8 mouse cellular contexts compared by ENCODE assay signal in genomic region chr6:91616541-91616940, GRCm38 (mm10).
DNase-seq lines count a peak whose midpoint lies in the region; ATAC-seq and TF ChIP-seq lines count a peak whose summit lies in the region.

No protein-coding gene starts in this region.

- DNase-seq in stomach, postnatal 0 days (ENCODE audit: low spot score), result no peak
- peak; percentile 4 for DNase-seq in forelimb bud, embryonic 11.5 days (ENCODE audit: low read depth, low spot score)
- DNase-seq in layer of hippocampus, postnatal 14 days (ENCODE audit: low spot score in 2 of 2), result peak; percentile 34 to 53
- DNase-seq in cerebellum, adult 9-11 months, result no peak
- no peak for DNase-seq in yolk sac, embryonic 10.5 days (ENCODE audit: low spot score)
- DNase-seq in kidney, adult 8-10 months, result no peak

- TF ChIP-seq CTCF in stomach, postnatal 0 days (IDR thresholded peaks at IDR 0.05; ENCODE audit: low read depth), result no peak

- 59% methylated on average over 7 of the region's 7 CpGs for WGBS in stomach, embryonic 14.5 days
- whole genome bisulfite sequencing in stomach, postnatal 0 days, result 69% methylated on average over 7 of the region's 7 CpGs
- WGBS in midbrain, embryonic 12.5 days, result 35% methylated on average over 7 of the region's 7 CpGs

- H3K36me3 ChIP-seq in stomach, embryonic 14.5 days (ENCODE audit: control insufficient read depth, insufficient read depth, low read length), result no peaks in the 10 kb centered on the region
- no peaks in the 10 kb centered on the region for H3K36me3 ChIP-seq in stomach, postnatal 0 days (ENCODE audit: control insufficient read depth, insufficient read depth, low read length)
- H3K36me3 ChIP-seq in midbrain, embryonic 12.5 days, result no peaks in the 10 kb centered on the region

- H3K27me3 ChIP-seq in stomach, embryonic 14.5 days (ENCODE audit: control insufficient read depth, insufficient read depth, low read length), result no peaks in the 10 kb centered on the region
- no peaks in the 10 kb centered on the region for H3K27me3 ChIP-seq in stomach, postnatal 0 days (ENCODE audit: control insufficient read depth, insufficient read depth, low read length)
- no peaks in the 10 kb centered on the region for H3K27me3 ChIP-seq in midbrain, embryonic 12.5 days

- H3K27ac ChIP-seq in stomach, embryonic 14.5 days (ENCODE audit: low read length), result no peak overlapping the region
- no peak overlapping the region for H3K27ac ChIP-seq in stomach, postnatal 0 days (replicated peaks)
- peak overlapping the region; percentile 82 for H3K27ac ChIP-seq in midbrain, embryonic 12.5 days (replicated peaks)

- H3K4me1 ChIP-seq in stomach, embryonic 14.5 days (ENCODE audit: control insufficient read depth, insufficient read depth, low read length), result peaks cover 13% of the 10 kb centered on the region; the same call in 1 of the 2 replicates
- no peaks in the 10 kb centered on the region for H3K4me1 ChIP-seq in stomach, postnatal 0 days (replicated peaks; ENCODE audit: control insufficient read depth, insufficient read depth)
- peaks cover 17% of the 10 kb centered on the region for H3K4me1 ChIP-seq in midbrain, embryonic 12.5 days

- H3K4me3 ChIP-seq in stomach, embryonic 14.5 days (ENCODE audit: low read depth, low read length), result peak overlapping the region; percentile 26; the same call in 1 of the 2 replicates
- H3K4me3 ChIP-seq in stomach, postnatal 0 days (ENCODE audit: low read depth, low read length), result no peak overlapping the region
- H3K4me3 ChIP-seq in midbrain, embryonic 12.5 days, result peak overlapping the region; percentile 39

- no peak overlapping the region for H3K9ac ChIP-seq in stomach, embryonic 14.5 days (replicated peaks; ENCODE audit: low read depth, low read length)
- no peak overlapping the region for H3K9ac ChIP-seq in stomach, postnatal 0 days (ENCODE audit: low read length)
- H3K9ac ChIP-seq in midbrain, embryonic 12.5 days (replicated peaks), result peak overlapping the region; percentile 62

- no peak for ATAC-seq in stomach, embryonic 14.5 days (ENCODE audit: insufficient number of reproducible peaks, insufficient read depth, low FRiP score, low read depth)
- ATAC-seq in stomach, postnatal 0 days (ENCODE audit: low FRiP score, low TSS enrichment), result no peak; the same call in 1 of the 2 replicates
- ATAC-seq in midbrain, embryonic 12.5 days (ENCODE audit: low FRiP score, low read depth), result peak; percentile 59

- H3K9me3 ChIP-seq in stomach, embryonic 14.5 days (ENCODE audit: control insufficient read depth, low read depth, low read length), result no peaks in the 10 kb centered on the region
- H3K9me3 ChIP-seq in stomach, postnatal 0 days (ENCODE audit: control insufficient read depth, low read length), result no peaks in the 10 kb centered on the region
- H3K9me3 ChIP-seq in midbrain, embryonic 12.5 days, result peaks cover 6% of the 10 kb centered on the region; the same call in 1 of the 2 replicates

- H3K4me2 ChIP-seq in stomach, embryonic 14.5 days (replicated peaks; ENCODE audit: low read depth, low read length), result peak overlapping the region; percentile 51
- H3K4me2 ChIP-seq in stomach, postnatal 0 days (replicated peaks; ENCODE audit: low read depth), result no peak overlapping the region; the same call in 1 of the 2 replicates
- peak overlapping the region; percentile 56 for H3K4me2 ChIP-seq in midbrain, embryonic 12.5 days (replicated peaks)

- TF ChIP-seq EP300 in stomach, postnatal 0 days (optimal IDR thresholded peaks at IDR 0.05), result no peak

Comparison
In these comparisons a context has a peak if more than half of its experiments do, and no peak if none do; other contexts are left out.
1. DNase-seq: peak in forelimb bud, embryonic 11.5 days (single experiment) and layer of hippocampus, postnatal 14 days (2 of 2); none in stomach, postnatal 0 days (single experiment), cerebellum, adult 9-11 months (single experiment), yolk sac, embryonic 10.5 days (single experiment) and kidney, adult 8-10 months (0 of 2).